Mouse (Mus musculus) myocyte (in vitro differentiated cells): ENCODE results near the gene Sdc4. TPM values are rescaled to one million over a fixed set of nuclear protein-coding genes. Genes with fewer than 3 reads are reported as not detected.

Experiments used
- H3K27me3 ChIP-seq: one replicate; pipeline ENCODE4 v1.6.1; 2011; ENCODE audit not compliant: control insufficient read depth, insufficient read depth, insufficient read length
- H3K36me3 ChIP-seq: one replicate; pipeline ENCODE4 v1.6.1; 2011; ENCODE audit not compliant: control insufficient read depth, insufficient read depth
- H3K4me2 ChIP-seq: one replicate; pipeline ENCODE4 v1.6.1; 2011; ENCODE audit warnings: low read depth, control low read depth
- H3K4me3 ChIP-seq: one replicate; pipeline ENCODE4 v1.5.1; 2011; ENCODE audit warnings: mild to moderate bottlenecking, control low read depth, moderate library complexity
- H3K79me2 ChIP-seq: one replicate; pipeline ENCODE4 v1.6.1; 2011; ENCODE audit not compliant: control insufficient read depth, insufficient read depth
- H3ac ChIP-seq: one replicate; pipeline ENCODE4 v1.6.1; 2011; ENCODE audit not compliant: control insufficient read depth, insufficient read length
- CEBPB ChIP-seq: IDR thresholded peaks from 2 replicates; pipeline ENCODE4 v1.6.1; 2011; ENCODE audit warnings: mild to moderate bottlenecking, moderate library complexity; ENCODE audit not compliant: poor library complexity, insufficient read depth, severe bottlenecking
- E2F4 ChIP-seq: IDR thresholded peaks from one replicate; pipeline ENCODE4 v1.6.1; 2011; ENCODE audit warnings: mild to moderate bottlenecking, control low read depth, moderate library complexity; ENCODE audit not compliant: insufficient read depth
- MAX ChIP-seq: IDR thresholded peaks from one replicate; pipeline ENCODE4 v1.6.1; 2011; ENCODE audit warnings: low read depth, mild to moderate bottlenecking, control low read depth
- MYOD1 ChIP-seq, 3 experiments: IDR thresholded peaks; one replicate each; pipeline ENCODE4 v1.6.1; 2011; ENCODE audit warnings: control low read depth in 2 of 3, low read depth in 2 of 3, mild to moderate bottlenecking in 2 of 3, moderate library complexity in 1 of 3; ENCODE audit not compliant: insufficient read length in 2 of 3, control insufficient read depth in 1 of 3
- MYOG ChIP-seq, 3 experiments: IDR thresholded peaks; one replicate each; pipeline ENCODE4 v1.6.1; 2011; ENCODE audit warnings: control low read depth in 2 of 3, low read depth in 2 of 3, mild to moderate bottlenecking in 2 of 3; ENCODE audit not compliant: insufficient read length in 2 of 3, control insufficient read depth in 1 of 3, insufficient read depth in 1 of 3
- POLR2A ChIP-seq: IDR thresholded peaks from one replicate; pipeline ENCODE4 v1.6.1; 2011; ENCODE audit warnings: low read depth, mild to moderate bottlenecking, control low read depth, moderate library complexity; ENCODE audit not compliant: insufficient read length
- POLR2AphosphoS2 ChIP-seq: IDR thresholded peaks from one replicate; pipeline ENCODE4 v1.6.1; 2011; ENCODE audit warnings: low read depth, control low read depth; ENCODE audit not compliant: insufficient read length
- REST ChIP-seq: IDR thresholded peaks from one replicate; pipeline ENCODE4 v1.6.1; 2011; ENCODE audit warnings: mild to moderate bottlenecking, control low read depth, moderate library complexity; ENCODE audit not compliant: insufficient read depth, insufficient read length
- SRF ChIP-seq: IDR thresholded peaks from one replicate; pipeline ENCODE4 v1.6.1; 2011; ENCODE audit warnings: low read depth; ENCODE audit not compliant: control insufficient read depth, insufficient read length
- TCF12 ChIP-seq: IDR thresholded peaks from one replicate; pipeline ENCODE4 v1.6.1; 2011; ENCODE audit warnings: mild to moderate bottlenecking, control low read depth; ENCODE audit not compliant: poor library complexity, insufficient read depth, severe bottlenecking
- TCF3 ChIP-seq: IDR thresholded peaks from one replicate; pipeline ENCODE4 v1.6.1; 2011; ENCODE audit warnings: low read depth, control low read depth; ENCODE audit not compliant: insufficient read length
- USF1 ChIP-seq: IDR thresholded peaks from one replicate; pipeline ENCODE4 v1.6.1; 2011; ENCODE audit warnings: low read depth, mild to moderate bottlenecking, control low read depth, moderate library complexity
- polyA plus RNA-seq: library from polyadenylated mRNA; unstranded; fragments of >200 nt; fragmentation: generic; extraction: Trizol; gene quantifications from one replicate; pipeline ENCODE4 v1.2.1, GENCODE M21; 2012; ENCODE audit warnings: missing spikeins

The Sdc4 gene
- polyA plus RNA-seq, 1 experiment = 52.4 TPM

DNA sequence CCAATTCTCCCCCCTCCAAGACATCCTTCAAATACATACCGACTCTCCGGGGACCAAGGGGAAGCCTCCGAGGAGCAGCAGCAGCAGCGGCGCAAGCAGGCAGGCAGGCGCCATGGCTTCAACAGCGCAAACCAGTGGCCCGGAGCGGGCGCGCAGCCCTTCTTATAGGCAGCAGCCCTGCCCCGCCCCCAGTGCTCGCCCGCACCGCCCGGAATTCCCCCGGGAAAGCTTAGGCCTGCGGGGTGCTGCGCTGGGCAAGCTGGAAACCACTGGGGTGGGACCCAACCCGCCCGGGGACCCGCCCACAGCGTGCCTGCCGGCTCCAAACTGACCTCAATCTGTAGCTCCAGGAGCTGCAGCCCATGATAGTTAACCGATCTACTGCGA is 643 bp downstream of the Sdc4 start:
- Histone ChIP-seq H3K4me2 (peak overlapping the region; percentile 82), H3K4me3 (peak overlapping the region; percentile 96), H3ac (peak overlapping the region; percentile 33), H3K79me2 (peaks cover 45% of the 10 kb centered on the region), H3K27me3 (no peaks in the 10 kb centered on the region), H3K36me3 (no peaks in the 10 kb centered on the region)
- TF ChIP-seq MAX (no peak), REST (peak; percentile 47), USF1 (no peak), MYOG (IDR thresholded peaks at IDR 0.05; ENCODE audit: control insufficient read depth in 1 of 3, insufficient read depth in 1 of 3, insufficient read length in 2 of 3, low read depth in 2 of 3) (peak in 1 of 3 experiments; percentile 57), TCF3 (peak; percentile 36), MYOD1 (IDR thresholded peaks at IDR 0.05; ENCODE audit: control insufficient read depth in 1 of 3, insufficient read length in 2 of 3, low read depth in 2 of 3) (no peak), POLR2AphosphoS2 (peak; percentile 99), CEBPB (no peak), SRF (no peak), POLR2A (peak; percentile 99)

- peak overlapping the region; percentile 96 for H3K4me3 ChIP-seq
- TF ChIP-seq USF1 = no peak
- no peak for TF ChIP-seq SRF
- no peak for TF ChIP-seq MAX
- H3K36me3 ChIP-seq = no peaks in the 10 kb centered on the region
- peak overlapping the region; percentile 33 for H3ac ChIP-seq
- peaks cover 50% of the 10 kb centered on the region for H3K79me2 ChIP-seq
- peak overlapping the region; percentile 82 for H3K4me2 ChIP-seq
- H3K27me3 ChIP-seq = no peaks in the 10 kb centered on the region
Observed at GRCm38 (mm10) chr2:164442315-164443050, 1.2 kb downstream of the Sdc4 start.

- H3K79me2 ChIP-seq = peaks cover 58% of the 10 kb centered on the region
- TF ChIP-seq CEBPB (no peak), TCF12 (no peak), MYOD1 (IDR thresholded peaks at IDR 0.05; ENCODE audit: control insufficient read depth in 1 of 3, insufficient read length in 2 of 3, low read depth in 2 of 3) (no peak), MYOG (IDR thresholded peaks at IDR 0.05; ENCODE audit: control insufficient read depth in 1 of 3, insufficient read depth in 1 of 3, insufficient read length in 2 of 3, low read depth in 2 of 3) (no peak), POLR2A (no peak), E2F4 (no peak), TCF3 (no peak), USF1 (no peak), POLR2AphosphoS2 (no peak), SRF (no peak), REST (no peak), MAX (no peak)
Observed at GRCm38 (mm10) chr2:164441731-164442130, 2.0 kb downstream of the Sdc4 start.

DNA sequence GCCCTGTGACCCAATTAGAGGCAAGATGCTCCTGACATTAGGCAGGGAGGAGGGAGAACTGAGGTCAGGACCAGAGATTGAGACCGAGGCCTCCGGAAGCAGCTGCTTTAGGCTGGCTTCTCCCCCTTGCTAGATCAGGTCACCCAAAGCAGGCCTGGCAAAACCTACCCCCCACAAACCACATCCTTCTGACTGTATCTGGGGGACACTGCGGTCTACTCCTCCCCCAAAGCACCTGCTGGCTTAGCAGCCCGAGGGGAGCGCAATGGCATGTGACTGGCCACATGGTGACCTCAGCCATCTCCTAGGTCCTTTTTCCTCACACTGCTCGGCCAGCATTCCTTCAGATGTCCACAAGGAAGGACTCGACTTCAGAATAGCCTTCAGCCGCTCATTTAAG is 2.5 kb downstream of the Sdc4 start:
- no peaks in the 10 kb centered on the region for H3K36me3 ChIP-seq
- H3K27me3 ChIP-seq = no peaks in the 10 kb centered on the region
- H3K79me2 ChIP-seq = peaks cover 64% of the 10 kb centered on the region
- H3K4me2 ChIP-seq = peak overlapping the region; percentile 82
- TF ChIP-seq CEBPB = peak; percentile 16; the same call in 1 of the 2 replicates
- no peak for TF ChIP-seq POLR2A
- TF ChIP-seq E2F4 = no peak
- no peak for TF ChIP-seq MAX
- TF ChIP-seq POLR2AphosphoS2 = peak; percentile 48
- TF ChIP-seq MYOD1 (IDR thresholded peaks at IDR 0.05; ENCODE audit: control insufficient read depth in 1 of 3, insufficient read length in 2 of 3, low read depth in 2 of 3) = peak; percentile 6 to 98 (median 95)
- TF ChIP-seq USF1 = peak; percentile 87
- peak; percentile 89 for TF ChIP-seq TCF3
- TF ChIP-seq REST = no peak
- peak; percentile 80 to 98 (median 96) for TF ChIP-seq MYOG (IDR thresholded peaks at IDR 0.05; ENCODE audit: control insufficient read depth in 1 of 3, insufficient read depth in 1 of 3, insufficient read length in 2 of 3, low read depth in 2 of 3)
- peak; percentile 94 for TF ChIP-seq TCF12
- TF ChIP-seq SRF = peak; percentile 69
- peak overlapping the region; percentile 96 for H3K4me3 ChIP-seq
- no peak overlapping the region for H3ac ChIP-seq

More at GRCm38 (mm10) chr2:164441731-164442130, 2.0 kb downstream of the Sdc4 start:
- H3K4me3 ChIP-seq = peak overlapping the region; percentile 96
- H3K36me3 ChIP-seq = no peaks in the 10 kb centered on the region
- H3ac ChIP-seq = peak overlapping the region; percentile 33
- no peaks in the 10 kb centered on the region for H3K27me3 ChIP-seq
- H3K4me2 ChIP-seq = peak overlapping the region; percentile 82

DNA sequence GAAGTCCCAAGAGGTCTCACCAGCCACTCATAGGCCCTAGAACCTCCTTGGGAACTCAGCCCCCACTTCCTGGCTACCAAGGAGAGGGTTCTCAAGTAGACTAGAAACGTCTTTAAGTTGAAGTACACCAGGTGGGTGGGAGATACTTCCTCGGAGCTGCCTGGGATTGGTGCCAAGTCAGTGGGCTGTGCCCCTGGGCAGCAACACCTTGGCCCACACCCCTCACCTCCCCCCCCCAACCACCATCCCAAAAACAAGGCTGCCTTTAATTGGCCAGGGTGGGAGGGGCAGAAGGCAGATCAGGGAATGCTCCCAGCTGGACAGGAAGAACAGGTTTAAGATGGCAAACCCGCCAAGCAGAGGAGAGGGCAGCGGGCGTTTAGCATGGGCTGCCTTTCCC is 3.4 kb downstream of the Sdc4 start:
- H3K4me2 ChIP-seq = peak overlapping the region; percentile 82
- H3K79me2 ChIP-seq = peaks cover 72% of the 10 kb centered on the region
- peak overlapping the region; percentile 96 for H3K4me3 ChIP-seq
- no peaks in the 10 kb centered on the region for H3K36me3 ChIP-seq
- no peak for TF ChIP-seq TCF12
- no peak for TF ChIP-seq USF1
- TF ChIP-seq POLR2A = no peak
- TF ChIP-seq MAX = no peak
- no peak for TF ChIP-seq MYOG (IDR thresholded peaks at IDR 0.05; ENCODE audit: control insufficient read depth in 1 of 3, insufficient read depth in 1 of 3, insufficient read length in 2 of 3, low read depth in 2 of 3)
- TF ChIP-seq SRF = no peak
- TF ChIP-seq REST = no peak
- TF ChIP-seq TCF3 = no peak
- TF ChIP-seq POLR2AphosphoS2 = no peak
- no peak for TF ChIP-seq E2F4
- H3K27me3 ChIP-seq = no peaks in the 10 kb centered on the region
- H3ac ChIP-seq = no peak overlapping the region
